8 mouse cellular contexts compared by ENCODE assay signal in the genomic region with DNA sequence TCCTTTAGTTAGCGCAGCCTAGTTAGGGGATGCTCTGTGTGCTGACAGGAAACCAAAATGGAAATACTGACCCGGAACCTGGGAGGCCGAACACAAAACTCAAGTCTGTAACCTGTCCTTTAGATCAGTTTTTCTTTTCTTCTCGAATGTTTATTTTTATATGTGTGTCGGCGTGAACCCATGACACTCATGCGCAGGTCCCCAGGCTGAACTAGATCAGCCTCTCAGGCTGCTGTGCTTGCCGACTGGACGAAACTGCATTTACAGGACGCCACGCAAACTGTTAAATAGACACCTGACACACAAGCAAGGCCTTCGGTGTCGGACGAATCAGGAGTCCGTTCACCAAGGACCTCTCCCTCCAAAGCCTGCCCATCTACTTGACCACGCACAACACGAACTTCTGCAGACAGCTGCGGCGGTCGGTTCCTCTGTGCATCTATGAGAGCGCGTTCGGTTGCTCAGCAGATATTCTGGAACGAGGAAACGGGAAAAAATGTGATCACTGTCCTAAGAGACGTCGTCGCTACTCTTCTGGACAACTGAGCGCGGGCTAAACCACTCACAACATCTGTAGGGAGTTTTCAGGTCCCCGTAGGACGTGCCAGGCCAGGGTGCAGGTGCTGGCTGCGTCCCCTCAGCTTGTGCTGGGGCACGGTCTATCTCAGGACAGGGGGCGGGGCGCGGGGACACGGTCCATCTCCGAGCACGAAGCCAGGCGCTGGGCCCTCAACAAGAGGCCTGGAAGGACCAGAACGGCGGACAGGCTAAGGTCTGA. TPM values are rescaled to one million over a fixed set of nuclear protein-coding genes. Genes with fewer than 3 reads are reported as not detected.
DNase-seq lines count a peak whose midpoint lies in the region; ATAC-seq and TF ChIP-seq lines count a peak whose summit lies in the region.

No protein-coding gene starts in this region.

- H3K4me3 ChIP-seq in cerebellum, adult 2 months (replicated peaks; ENCODE audit: insufficient read depth, low read depth, low read length) = peak overlapping the region; percentile 91
- peak overlapping the region; percentile 74 for H3K4me3 ChIP-seq in lung, embryonic 15.5 days
- H3K4me3 ChIP-seq in forebrain, embryonic 10.5 days = peak overlapping the region; percentile 92
- peak overlapping the region; percentile 94 for H3K4me3 ChIP-seq in liver, embryonic 11.5 days (ENCODE audit: low read depth, low read length)
- peak overlapping the region; percentile 60 for H3K4me3 ChIP-seq in stomach, embryonic 14.5 days (ENCODE audit: low read depth, low read length)

- no peaks in the 10 kb centered on the region for H3K27me3 ChIP-seq in cerebellum, adult 2 months (ENCODE audit: control insufficient read depth, insufficient read depth, low read length)
- no peaks in the 10 kb centered on the region for H3K27me3 ChIP-seq in lung, embryonic 15.5 days
- peaks cover 18% of the 10 kb centered on the region for H3K27me3 ChIP-seq in forebrain, embryonic 10.5 days (ENCODE audit: poor library complexity, severe bottlenecking)
- no peaks in the 10 kb centered on the region for H3K27me3 ChIP-seq in liver, embryonic 11.5 days (replicated peaks; ENCODE audit: control insufficient read depth, insufficient read depth, low read length)
- H3K27me3 ChIP-seq in stomach, embryonic 14.5 days (ENCODE audit: control insufficient read depth, insufficient read depth, low read length) = no peaks in the 10 kb centered on the region

- H3K4me2 ChIP-seq in lung, embryonic 15.5 days = peak overlapping the region; percentile 85
- H3K4me2 ChIP-seq in liver, embryonic 11.5 days = peak overlapping the region; percentile 88
- peak overlapping the region; percentile 87 for H3K4me2 ChIP-seq in stomach, embryonic 14.5 days (replicated peaks; ENCODE audit: low read depth, low read length)

- H3K27ac ChIP-seq in cerebellum, adult 2 months (ENCODE audit: insufficient read depth, low read length) = peak overlapping the region; percentile 61
- peak overlapping the region; percentile 69 for H3K27ac ChIP-seq in lung, embryonic 15.5 days
- H3K27ac ChIP-seq in forebrain, embryonic 10.5 days = peak overlapping the region; percentile 96
- peak overlapping the region; percentile 55 for H3K27ac ChIP-seq in liver, embryonic 11.5 days (ENCODE audit: low read depth, low read length)
- H3K27ac ChIP-seq in stomach, embryonic 14.5 days (ENCODE audit: low read length) = peak overlapping the region; percentile 48; the same call in 1 of the 2 replicates

- 12% methylated on average over 43 of the region's 43 CpGs for WGBS in cerebellum, adult 2 months
- 6% methylated on average over 43 of the region's 43 CpGs for WGBS in lung, embryonic 15.5 days
- WGBS in forebrain, embryonic 10.5 days = 10% methylated on average over 43 of the region's 43 CpGs
- WGBS in liver, embryonic 11.5 days = 10% methylated on average over 43 of the region's 43 CpGs
- WGBS in stomach, embryonic 14.5 days = 9% methylated on average over 43 of the region's 43 CpGs

- no peaks in the 10 kb centered on the region for H3K9me3 ChIP-seq in lung, embryonic 15.5 days
- no peaks in the 10 kb centered on the region for H3K9me3 ChIP-seq in forebrain, embryonic 10.5 days
- H3K9me3 ChIP-seq in liver, embryonic 11.5 days (ENCODE audit: control insufficient read depth, low read length) = no peaks in the 10 kb centered on the region
- H3K9me3 ChIP-seq in stomach, embryonic 14.5 days (ENCODE audit: control insufficient read depth, low read depth, low read length) = no peaks in the 10 kb centered on the region

- no peak; the same call in none of the 2 replicates for ATAC-seq in lung, embryonic 15.5 days (ENCODE audit: borderline replicate concordance, extremely low read depth, low FRiP score, low TSS enrichment)
- peak; percentile 61 for ATAC-seq in liver, embryonic 11.5 days (replicated peaks; ENCODE audit: low FRiP score)
- ATAC-seq in stomach, embryonic 14.5 days (ENCODE audit: insufficient number of reproducible peaks, insufficient read depth, low FRiP score, low read depth) = no peak; the same call in 1 of the 2 replicates

- peaks cover 16% of the 10 kb centered on the region for H3K36me3 ChIP-seq in lung, embryonic 15.5 days
- H3K36me3 ChIP-seq in forebrain, embryonic 10.5 days (replicated peaks) = peaks cover 26% of the 10 kb centered on the region
- H3K36me3 ChIP-seq in liver, embryonic 11.5 days (ENCODE audit: control insufficient read depth, insufficient read depth, low read length) = peaks cover 17% of the 10 kb centered on the region
- peaks cover 12% of the 10 kb centered on the region for H3K36me3 ChIP-seq in stomach, embryonic 14.5 days (ENCODE audit: control insufficient read depth, insufficient read depth, low read length)

- no peak for TF ChIP-seq CTCF in cerebellum, adult 2 months (IDR thresholded peaks at IDR 0.05; ENCODE audit: borderline replicate concordance, insufficient read depth, low read depth, low read length)

- DNase-seq in cerebellum, adult 2 months = no peak
- DNase-seq in cerebellum, adult 8-10 months = no peak
- DNase-seq in lung, postnatal 14 days = no peak
- no peak for DNase-seq in forebrain, embryonic 10.5 days (ENCODE audit: extremely low spot score, low spot score)
- no peak for DNase-seq in liver, embryonic 11.5 days (ENCODE audit: low spot score)
- no peak for DNase-seq in yolk sac, embryonic 10.5 days (ENCODE audit: low spot score)

- H3K4me1 ChIP-seq in cerebellum, adult 2 months (ENCODE audit: control insufficient read depth, insufficient read depth, low read length) = no peaks in the 10 kb centered on the region
- H3K4me1 ChIP-seq in lung, embryonic 15.5 days = peaks cover 17% of the 10 kb centered on the region
- peaks cover 38% of the 10 kb centered on the region for H3K4me1 ChIP-seq in forebrain, embryonic 10.5 days
- peaks cover 14% of the 10 kb centered on the region for H3K4me1 ChIP-seq in liver, embryonic 11.5 days (replicated peaks; ENCODE audit: control insufficient read depth, insufficient read depth, low read length)
- peaks cover 3% of the 10 kb centered on the region; the same call in 1 of the 2 replicates for H3K4me1 ChIP-seq in stomach, embryonic 14.5 days (ENCODE audit: control insufficient read depth, insufficient read depth, low read length)

- TF ChIP-seq POLR2A in cerebellum, adult 2 months (IDR thresholded peaks at IDR 0.05; ENCODE audit: borderline replicate concordance, insufficient read depth, low read length) = no peak

- peak overlapping the region; percentile 28 for H3K9ac ChIP-seq in lung, embryonic 15.5 days
- peak overlapping the region; percentile 64 for H3K9ac ChIP-seq in liver, embryonic 11.5 days (ENCODE audit: low read depth, low read length)
- H3K9ac ChIP-seq in stomach, embryonic 14.5 days (replicated peaks; ENCODE audit: low read depth, low read length) = peak overlapping the region; percentile 46

RNA-seq across cellular contexts. Expression of a gene that starts 0.7 kb away (rescaled TPM):
- polyA plus RNA-seq in cerebellum, adult 2 months (2012; rRNA removed) = 214 and 220 TPM in 2 replicates
- polyA plus RNA-seq in lung, embryonic 15.5 days (2015; fragmentation: Nextera tagmentation; extraction: Ambion mirVana) = 208 and 209 TPM in 2 replicates
- polyA plus RNA-seq in forebrain, embryonic 10.5 days (2016; fragmentation: Nextera tagmentation; extraction: Ambion mirVana) = 214 and 224 TPM in 2 replicates
- 256 and 274 TPM in 2 replicates for polyA plus RNA-seq in liver, embryonic 11.5 days (2014; fragmentation: Nextera tagmentation; extraction: Ambion mirVana)
- 232 and 245 TPM in 2 replicates for polyA plus RNA-seq in stomach, embryonic 14.5 days (2014; fragmentation: Nextera tagmentation; extraction: Ambion mirVana)

RNA-seq across cellular contexts. Expression of a gene that starts 14.6 kb away (rescaled TPM):
- 63.9 and 64.5 TPM in 2 replicates for polyA plus RNA-seq in cerebellum, adult 2 months (2012; rRNA removed)
- 3.8 and 4.3 TPM in 2 replicates for polyA plus RNA-seq in lung, embryonic 15.5 days (2015; fragmentation: Nextera tagmentation; extraction: Ambion mirVana)
- 3.6 and 4.9 TPM in 2 replicates for polyA plus RNA-seq in forebrain, embryonic 10.5 days (2016; fragmentation: Nextera tagmentation; extraction: Ambion mirVana)
- 0.92 and 1.2 TPM in 2 replicates for polyA plus RNA-seq in liver, embryonic 11.5 days (2014; fragmentation: Nextera tagmentation; extraction: Ambion mirVana)
- 9.3 and 9.6 TPM in 2 replicates for polyA plus RNA-seq in stomach, embryonic 14.5 days (2014; fragmentation: Nextera tagmentation; extraction: Ambion mirVana)

RNA-seq across cellular contexts. Expression of a gene that starts 22.3 kb away (rescaled TPM):
- polyA plus RNA-seq in cerebellum, adult 2 months (2012; rRNA removed) = 3.3 and 3.7 TPM in 2 replicates
- polyA plus RNA-seq in lung, embryonic 15.5 days (2015; fragmentation: Nextera tagmentation; extraction: Ambion mirVana) = 14.4 and 15.2 TPM in 2 replicates
- 4.3 and 4.6 TPM in 2 replicates for polyA plus RNA-seq in forebrain, embryonic 10.5 days (2016; fragmentation: Nextera tagmentation; extraction: Ambion mirVana)
- polyA plus RNA-seq in liver, embryonic 11.5 days (2014; fragmentation: Nextera tagmentation; extraction: Ambion mirVana) = 14.1 and 15.6 TPM in 2 replicates
- polyA plus RNA-seq in stomach, embryonic 14.5 days (2014; fragmentation: Nextera tagmentation; extraction: Ambion mirVana) = 33.3 and 36.8 TPM in 2 replicates

RNA-seq across cellular contexts. Expression of a gene that starts 54.9 kb away (rescaled TPM):
- 3.0 and 4.1 TPM in 2 replicates for polyA plus RNA-seq in cerebellum, adult 2 months (2012; rRNA removed)
- 3.8 and 7.3 TPM in 2 replicates for polyA plus RNA-seq in lung, embryonic 15.5 days (2015; fragmentation: Nextera tagmentation; extraction: Ambion mirVana)
- polyA plus RNA-seq in forebrain, embryonic 10.5 days (2016; fragmentation: Nextera tagmentation; extraction: Ambion mirVana) = 3.3 and 3.6 TPM in 2 replicates
- polyA plus RNA-seq in liver, embryonic 11.5 days (2014; fragmentation: Nextera tagmentation; extraction: Ambion mirVana) = 56.6 and 62.1 TPM in 2 replicates
- 3.2 and 6.6 TPM in 2 replicates for polyA plus RNA-seq in stomach, embryonic 14.5 days (2014; fragmentation: Nextera tagmentation; extraction: Ambion mirVana)
